Mouse (Mus musculus) liver, embryonic 14.5 days (tissue): ENCODE data around the gene Pip4p1. TPM values are rescaled to one million over a fixed set of nuclear protein-coding genes. Genes with fewer than 3 reads are reported as not detected.

Source experiments
- ATAC-seq: fragments of 200-750 bp; cut with Nextera tagmentation; 2 replicates; pipeline ENCODE4 v1.8.0; 2017; ENCODE audit warnings: moderate number of reproducible peaks, mild to moderate bottlenecking, moderate library complexity; ENCODE audit not compliant: insufficient read depth
- DNase-seq, 3 experiments: peaks; one replicate each; pipeline ENCODE4 v3.0.0-alpha.2; 2012 to 2013; ENCODE audit warnings: low read depth in 3 of 3, low spot score in 3 of 3
- H3K27ac ChIP-seq: fragments of 300-500 bp; sonication (generic); 2 replicates; pipeline ENCODE4 v1.5.1; 2014; ENCODE audit warnings: moderate library complexity, mild to moderate bottlenecking, control low read depth, inconsistent platforms
- H3K27me3 ChIP-seq: fragments of 300-500 bp; sonication (generic); 2 replicates; pipeline ENCODE4 v1.6.1; 2014; ENCODE audit warnings: mild to moderate bottlenecking, low read length, moderate library complexity; ENCODE audit not compliant: control insufficient read depth, insufficient read depth
- H3K36me3 ChIP-seq: fragments of 300-500 bp; sonication (generic); replicated peaks from 2 replicates; pipeline ENCODE4 v1.6.1; 2014; ENCODE audit warnings: low read depth; ENCODE audit not compliant: control insufficient read depth, insufficient read depth
- H3K4me1 ChIP-seq, 2 experiments: fragments of 200-500 bp in 1 of 2; fragments of 300-500 bp in 1 of 2; sonication (generic) in 1 of 2; replicated peaks; 2 replicates each; pipeline ENCODE4 v1.6.1; 2012 to 2014; ENCODE audit warnings: antibody characterized with exemption in 1 of 2, inconsistent platforms in 1 of 2, low read length in 1 of 2; ENCODE audit not compliant: control insufficient read depth in 2 of 2, insufficient read depth in 2 of 2
- H3K4me2 ChIP-seq: fragments of 300-500 bp; sonication (generic); 2 replicates; pipeline ENCODE4 v1.6.1; 2014; ENCODE audit warnings: low read depth, mild to moderate bottlenecking, control low read depth, moderate library complexity
- H3K4me3 ChIP-seq, 2 experiments: fragments of 200-500 bp in 1 of 2; fragments of 300-500 bp in 1 of 2; sonication (generic) in 1 of 2; 2 replicates each; pipeline ENCODE4 v1.5.1; 2012 to 2014; ENCODE audit warnings: low read depth in 2 of 2, low read length in 2 of 2, mild to moderate bottlenecking in 2 of 2, control low read depth in 1 of 2, inconsistent platforms in 1 of 2, moderate library complexity in 1 of 2; ENCODE audit not compliant: insufficient read depth in 1 of 2
- H3K9ac ChIP-seq: fragments of 300-500 bp; sonication (generic); replicated peaks from 2 replicates; pipeline ENCODE4 v1.6.1; 2014; ENCODE audit warnings: mild to moderate bottlenecking, control low read depth, moderate library complexity
- H3K9me3 ChIP-seq: fragments of 300-500 bp; sonication (generic); 2 replicates; pipeline ENCODE4 v1.6.1; 2016; ENCODE audit warnings: low read length, mixed read lengths; ENCODE audit not compliant: control insufficient read depth
- CTCF ChIP-seq: IDR thresholded peaks from 2 replicates; pipeline ENCODE4 v1.5.1; 2016; ENCODE audit warnings: antibody characterized with exemption, low read depth, control low read depth
- EP300 ChIP-seq: IDR thresholded peaks from 2 replicates; pipeline ENCODE4 v1.6.1; 2016; ENCODE audit warnings: antibody characterized with exemption, low read depth
- WGBS: fragments of 180-500 bp; shearing (Covaris S2); extraction: QIAGEN DNeasy Blood & Tissue Kit; methylation state at CpG from one replicate; pipeline ENCODE4 v1.1.7; 2014; ENCODE audit not compliant: insufficient replicate concordance; 5-methylcytosine and 5-hydroxymethylcytosine counted together
- polyA plus RNA-seq, 2 experiments: library from polyadenylated mRNA; depleted of rRNA in 1 of 2; stranded (reverse) in 1 of 2; unstranded in 1 of 2; fragments of >200 nt; fragmentation: Nextera tagmentation in 1 of 2; extraction: Ambion mirVana in 1 of 2; gene quantifications; 2 replicates each; pipeline versions ENCODE4 v1.2.1 to v1.2.3; 2012 to 2014

Gene Pip4p1
- polyA plus RNA-seq, 2 experiments: 16.9 to 24.7 TPM

DNA sequence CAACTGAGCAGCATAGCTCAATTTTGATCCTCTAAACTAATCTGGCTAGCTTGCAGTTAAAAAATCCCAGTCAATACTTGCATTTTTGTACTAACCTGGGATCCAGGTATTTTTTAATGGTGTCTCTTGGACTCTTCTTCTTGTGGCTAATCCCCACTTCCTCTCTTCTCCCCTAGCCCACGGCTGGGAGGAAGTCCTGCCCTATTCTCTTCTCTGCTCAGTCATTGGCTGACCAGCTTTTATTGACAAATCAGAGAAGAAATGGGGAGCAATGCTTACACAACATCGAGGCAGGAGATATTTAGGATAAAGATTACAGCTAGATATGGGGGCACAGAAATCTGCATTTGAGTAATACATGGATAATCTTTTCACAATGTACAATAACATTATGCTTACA, 8.3 kb upstream of the Pip4p1 start:
- H3K4me1 ChIP-seq: peaks cover 2 to 4% of the 10 kb centered on the region in 2 experiments; a peak in 2 of 4 replicates
- no peak overlapping the region for H3K27ac ChIP-seq
- peak overlapping the region; percentile 8; the same call in 1 of the 2 replicates for H3K4me2 ChIP-seq
- ATAC-seq (no peak), DNase-seq (no peak)
- H3K9ac ChIP-seq: no peak overlapping the region
- H3K4me3 ChIP-seq: no peak overlapping the region
- H3K9me3 ChIP-seq: no peaks in the 10 kb centered on the region
- no peaks in the 10 kb centered on the region for H3K36me3 ChIP-seq
- 6% methylated on average over 2 of the region's 2 CpGs for WGBS
- H3K27me3 ChIP-seq: no peaks in the 10 kb centered on the region
- no peak for TF ChIP-seq CTCF

DNA sequence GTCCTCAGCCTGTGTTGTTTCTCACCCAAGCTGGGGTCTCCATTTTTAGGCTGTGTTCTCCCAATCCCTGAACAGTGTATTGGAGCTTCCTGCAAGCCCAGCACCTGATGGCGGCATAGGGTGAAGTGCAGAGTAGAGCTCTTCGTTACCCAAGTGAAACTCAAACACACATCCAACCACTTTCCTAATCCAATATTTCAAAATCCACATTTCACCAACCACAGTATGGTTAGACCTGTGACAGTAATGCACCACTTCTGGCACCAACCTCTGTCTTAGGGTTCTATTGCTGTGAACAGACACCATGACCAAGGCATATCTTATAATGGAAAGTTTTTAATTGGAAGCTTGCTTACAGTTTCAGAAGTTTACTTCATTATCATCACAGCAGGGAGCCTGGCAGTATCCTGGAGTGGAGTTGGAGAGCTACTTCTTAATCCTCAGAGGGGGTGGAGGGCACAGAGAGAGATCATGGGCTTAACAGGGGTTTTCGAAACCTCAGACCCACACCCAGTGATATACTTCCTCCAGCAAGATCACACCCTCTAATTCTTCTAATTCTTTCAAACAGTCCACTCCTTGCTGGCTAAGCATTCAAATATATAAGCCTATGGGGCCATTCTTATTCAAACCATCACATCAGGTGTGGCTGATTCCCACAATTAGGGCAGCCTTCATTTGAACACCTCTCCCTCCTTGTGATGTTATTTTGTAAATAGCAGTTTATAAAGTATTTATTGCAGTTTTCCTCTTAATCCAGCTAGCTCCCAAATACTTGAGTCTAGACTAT, 7.7 kb upstream of the Pip4p1 start:
- Histone ChIP-seq H3K9ac (no peak overlapping the region), H3K4me1 (no peaks in the 10 kb centered on the region), H3K9me3 (no peaks in the 10 kb centered on the region), H3K4me2 (peak overlapping the region; percentile 8; the same call in 1 of the 2 replicates), H3K27ac (no peak overlapping the region), H3K4me3 (no peak overlapping the region), H3K36me3 (no peaks in the 10 kb centered on the region), H3K27me3 (no peaks in the 10 kb centered on the region)
- DNase-seq (no peak), ATAC-seq (no peak)
- TF ChIP-seq CTCF: no peak
- no peak for TF ChIP-seq EP300
- 70% methylated on average over 3 of the region's 3 CpGs for WGBS

DNA sequence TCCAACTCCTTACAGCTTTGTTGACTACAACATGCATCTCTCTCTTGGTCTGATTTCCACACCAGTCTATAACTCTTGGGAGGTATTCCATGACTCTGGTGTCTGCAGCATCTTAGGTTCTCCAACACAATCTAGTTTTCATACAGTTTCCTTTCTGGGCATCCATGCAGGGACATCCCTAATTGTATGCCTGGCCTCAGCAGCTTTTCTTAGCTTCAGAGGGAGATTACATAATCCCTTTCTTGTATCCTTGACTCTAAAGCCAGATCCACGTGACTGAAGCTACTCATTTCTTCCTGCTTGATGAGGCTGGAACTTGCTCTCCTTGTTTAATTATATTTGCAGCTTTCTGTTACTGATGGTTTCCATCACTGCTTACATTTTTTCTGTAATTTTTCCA, 6.0 kb upstream of the Pip4p1 start:
- no peaks in the 10 kb centered on the region for H3K27me3 ChIP-seq
- H3K9me3 ChIP-seq: no peaks in the 10 kb centered on the region
- WGBS: 51% methylated on average over 1 of the region's 1 CpGs
- no peak overlapping the region for H3K9ac ChIP-seq
- TF ChIP-seq EP300: no peak
- no peak for TF ChIP-seq CTCF
- no peak overlapping the region for H3K4me3 ChIP-seq
- DNase-seq (no peak), ATAC-seq (no peak)
- no peak overlapping the region for H3K4me2 ChIP-seq
- no peak overlapping the region for H3K27ac ChIP-seq
- peaks cover 7 to 8% of the 10 kb centered on the region in 2 experiments for H3K4me1 ChIP-seq
- no peaks in the 10 kb centered on the region for H3K36me3 ChIP-seq

DNA sequence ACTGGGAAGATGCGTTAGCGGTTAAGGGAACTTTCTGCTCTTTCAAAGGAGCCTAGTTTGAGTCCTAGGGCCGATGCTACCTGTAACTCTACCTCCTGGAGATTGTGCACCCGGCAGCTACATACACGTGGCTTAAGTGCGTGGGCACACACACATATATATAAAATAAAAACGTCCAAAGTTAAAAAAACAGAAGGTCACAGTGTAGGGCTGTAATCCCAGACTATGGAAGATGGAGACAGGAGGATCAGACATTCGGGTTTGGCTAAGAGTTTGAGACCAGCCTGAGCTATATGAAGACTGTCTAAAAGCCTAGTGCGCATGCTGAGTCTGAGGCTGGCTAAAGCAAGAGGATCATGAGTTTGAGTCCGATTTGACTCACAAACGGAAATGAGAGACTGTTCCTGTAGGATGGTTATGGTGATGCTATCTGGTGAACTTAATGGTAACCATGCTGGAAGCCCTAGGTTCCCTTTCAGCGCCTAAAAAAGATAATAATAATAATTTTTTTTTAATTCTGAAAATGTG, 901 bp upstream of the Pip4p1 start:
- Histone ChIP-seq H3K4me3 (peak overlapping the region; percentile 71 to 84), H3K27me3 (no peaks in the 10 kb centered on the region), H3K4me2 (peak overlapping the region; percentile 85), H3K9me3 (no peaks in the 10 kb centered on the region), H3K9ac (peak overlapping the region; percentile 64), H3K27ac (peak overlapping the region; percentile 74), H3K4me1 (peaks cover 13 to 19% of the 10 kb centered on the region in 2 experiments), H3K36me3 (peaks cover 29% of the 10 kb centered on the region)
- TF ChIP-seq CTCF (no peak), EP300 (no peak)
- WGBS: 12% methylated on average over 12 of the region's 12 CpGs
- DNase-seq (peak in 1 of 3 experiments; percentile 40), ATAC-seq (no peak)

DNA sequence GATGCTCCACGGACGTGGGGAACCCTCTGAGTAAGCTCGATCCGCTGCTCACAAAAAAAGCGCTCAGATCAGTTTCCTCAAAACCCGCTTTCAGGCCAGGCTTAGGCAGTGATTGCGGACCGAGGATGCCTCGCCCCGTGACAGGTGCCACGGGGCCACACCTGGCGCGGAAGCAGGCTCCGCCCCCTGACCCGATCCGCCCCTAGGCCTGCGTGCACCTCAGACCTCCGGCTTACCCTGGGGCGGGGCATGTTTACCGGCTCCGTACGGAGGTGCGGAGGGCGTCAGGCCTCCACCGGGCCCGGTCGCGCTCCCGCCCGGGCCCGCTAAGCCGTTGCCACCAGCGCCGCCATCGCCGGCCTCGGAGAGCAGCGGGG, 291 bp downstream of the Pip4p1 start:
- Histone ChIP-seq H3K4me2 (peak overlapping the region; percentile 89), H3K4me3 (peak overlapping the region; percentile 71 to 81), H3K27me3 (no peaks in the 10 kb centered on the region), H3K27ac (peak overlapping the region; percentile 35), H3K4me1 (peaks cover 13 to 23% of the 10 kb centered on the region in 2 experiments), H3K9me3 (no peaks in the 10 kb centered on the region), H3K36me3 (peaks cover 31% of the 10 kb centered on the region), H3K9ac (peak overlapping the region; percentile 79)
- 0% methylated on average over 38 of the region's 38 CpGs for WGBS
- ATAC-seq: peak; percentile 66
- TF ChIP-seq CTCF (no peak), EP300 (no peak)
- peak; percentile 51 to 66 (median 52) for DNase-seq
